Mouse (Mus musculus) embryonic facial prominence, embryonic 13.5 days (tissue): ENCODE measurements around the gene Nfib. TPM values are rescaled to one million over a fixed set of nuclear protein-coding genes. Genes with fewer than 3 reads are reported as not detected.
A peak's percentile ranks its signal among the peaks of the same experiment; 100 is the strongest.

Experiments
- ATAC-seq: fragments of 200-750 bp; cut with Nextera tagmentation; 2 replicates; pipeline ENCODE4 v1.8.0; 2017; ENCODE audit warnings: low read depth; ENCODE audit not compliant: insufficient number of reproducible peaks, insufficient read depth, low FRiP score, low TSS enrichment
- H3K27ac ChIP-seq: fragments of 300-500 bp; sonication (generic); 2 replicates; pipeline ENCODE4 v1.5.1; 2015; ENCODE audit warnings: moderate library complexity, mild to moderate bottlenecking, inconsistent platforms
- H3K27me3 ChIP-seq: fragments of 300-500 bp; sonication (generic); 2 replicates; pipeline ENCODE4 v1.6.1; 2015; ENCODE audit warnings: mild to moderate bottlenecking, inconsistent platforms
- H3K36me3 ChIP-seq: fragments of 300-500 bp; sonication (generic); 2 replicates; pipeline ENCODE4 v1.6.1; 2015; ENCODE audit warnings: mild to moderate bottlenecking, inconsistent platforms
- H3K4me1 ChIP-seq: fragments of 300-500 bp; sonication (generic); 2 replicates; pipeline ENCODE4 v1.6.1; 2015; ENCODE audit warnings: inconsistent platforms
- H3K4me2 ChIP-seq: fragments of 300-500 bp; sonication (generic); 2 replicates; pipeline ENCODE4 v1.6.1; 2015; ENCODE audit warnings: moderate library complexity, mild to moderate bottlenecking, inconsistent platforms
- H3K4me3 ChIP-seq: fragments of 300-500 bp; sonication (generic); 2 replicates; pipeline ENCODE4 v1.5.1; 2015; ENCODE audit warnings: mild to moderate bottlenecking, inconsistent platforms
- H3K9ac ChIP-seq: fragments of 300-500 bp; sonication (generic); 2 replicates; pipeline ENCODE4 v1.6.1; 2015; ENCODE audit warnings: mild to moderate bottlenecking, inconsistent platforms
- H3K9me3 ChIP-seq: fragments of 300-500 bp; sonication (generic); 2 replicates; pipeline ENCODE4 v1.6.1; 2016; ENCODE audit warnings: inconsistent platforms
- WGBS: fragments of 180-500 bp; shearing (Covaris S2); methylation state at CpG from one replicate; pipeline ENCODE4 v1.1.7; 2015; ENCODE audit warnings: mixed read lengths; 5-methylcytosine and 5-hydroxymethylcytosine counted together
- polyA plus RNA-seq: library from polyadenylated mRNA; unstranded; fragments of >200 nt; fragmentation: Nextera tagmentation; extraction: Ambion mirVana; gene quantifications from 2 replicates; pipeline ENCODE4 v1.2.1, GENCODE M21; 2015

Nfib gene
- 104 and 132 TPM in 2 replicates for polyA plus RNA-seq

DNA sequence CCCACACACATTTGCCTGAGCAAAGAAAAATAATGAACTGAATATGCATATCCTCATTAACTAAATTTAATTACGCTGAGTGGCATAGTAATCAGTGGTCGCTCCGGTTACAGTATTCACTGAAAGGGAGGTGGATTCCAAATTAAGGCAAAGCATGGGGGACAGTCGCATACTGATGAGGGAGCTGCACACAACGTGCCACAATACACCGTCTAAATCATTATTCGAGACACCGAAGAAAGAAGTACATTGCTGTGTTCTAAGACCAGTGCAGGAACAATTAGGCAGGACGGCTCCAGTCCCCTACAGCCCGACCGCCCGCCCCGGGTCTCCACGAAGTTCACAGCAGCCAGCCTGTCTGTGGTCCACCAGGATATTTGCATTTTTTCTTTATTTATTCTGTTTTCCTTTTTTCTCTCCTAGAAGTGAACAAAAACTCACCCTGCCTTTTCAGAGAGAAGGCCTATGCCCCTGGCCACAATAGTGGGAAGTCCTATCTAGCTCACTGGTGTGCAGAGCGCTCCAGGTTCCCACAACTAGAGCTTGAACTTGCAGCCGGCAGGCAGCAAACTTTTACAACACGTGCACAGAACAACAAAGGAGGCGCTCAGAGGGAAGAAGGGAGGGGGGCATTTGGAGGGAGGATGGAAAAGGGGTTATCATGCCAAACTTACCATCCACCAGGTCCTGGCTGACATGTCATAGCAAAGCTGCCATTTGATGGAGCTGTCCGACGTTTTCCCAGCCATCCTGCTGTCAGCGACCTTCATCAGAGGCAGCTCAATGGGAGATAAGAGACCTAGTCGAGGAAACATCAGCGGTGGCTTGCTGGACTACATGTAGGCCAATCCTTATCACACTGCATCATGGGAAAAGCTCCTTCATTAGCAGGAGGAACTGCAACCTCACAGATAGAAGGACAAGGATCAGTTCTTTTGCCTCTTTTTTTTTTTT, at the start of gene Nfib:
Gene Nfib, minus strand, starts transcription at position 910 of the 954 bp plus-strand sequence.
- H3K4me2 ChIP-seq: peak within 1 kb of the TSS; percentile 29
- 0 out of 2 replicates have a peak within 1 kb of the TSS, but pooled peaks have one; percentile 53 for H3K9ac ChIP-seq
- H3K9me3 ChIP-seq: no peaks in the 10 kb centered on the region
- 52% methylated on average over 23 of the region's 23 CpGs for WGBS
- peaks cover 43% of the 10 kb centered on the region for H3K4me1 ChIP-seq
- ATAC-seq: no peak
- H3K36me3 ChIP-seq: no peaks in the 10 kb centered on the region
- H3K4me3 ChIP-seq: no peak within 1 kb of the TSS
- peaks cover 2% of the 10 kb centered on the region; the same call in 1 of the 2 replicates for H3K27me3 ChIP-seq
- peak within 1 kb of the TSS; percentile 39 for H3K27ac ChIP-seq

DNA sequence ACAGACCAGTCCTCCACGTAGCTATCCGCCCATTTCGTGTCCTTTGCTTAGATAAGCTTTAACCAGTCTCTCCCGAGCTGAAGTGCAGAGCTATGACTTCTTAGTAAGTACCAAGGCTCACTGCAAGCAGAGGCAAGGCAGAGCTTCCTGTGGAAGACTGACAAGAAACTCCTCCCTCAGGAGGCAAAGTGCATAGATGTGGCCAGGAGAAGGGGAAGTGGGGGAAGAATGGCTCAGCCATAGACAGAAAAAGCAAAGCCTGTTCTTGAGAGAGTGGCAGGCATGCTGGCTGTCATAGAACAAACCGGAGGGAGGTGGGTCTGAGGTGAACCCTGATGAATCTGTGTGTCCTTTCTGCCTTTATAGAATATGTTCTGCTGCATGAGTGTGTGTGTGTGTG, 30.2 kb upstream of the Nfib start:
- Histone ChIP-seq H3K9ac (no peak overlapping the region), H3K36me3 (no peaks in the 10 kb centered on the region), H3K9me3 (no peaks in the 10 kb centered on the region), H3K4me2 (no peak overlapping the region), H3K4me3 (no peak overlapping the region), H3K4me1 (0 out of 2 replicates have a peak, but pooled peaks cover 4% of the 10 kb centered on the region), H3K27me3 (no peaks in the 10 kb centered on the region), H3K27ac (peak overlapping the region; percentile 39; the same call in 1 of the 2 replicates)
- ATAC-seq: no peak
- 62% methylated on average over 5 of the region's 5 CpGs for WGBS

DNA sequence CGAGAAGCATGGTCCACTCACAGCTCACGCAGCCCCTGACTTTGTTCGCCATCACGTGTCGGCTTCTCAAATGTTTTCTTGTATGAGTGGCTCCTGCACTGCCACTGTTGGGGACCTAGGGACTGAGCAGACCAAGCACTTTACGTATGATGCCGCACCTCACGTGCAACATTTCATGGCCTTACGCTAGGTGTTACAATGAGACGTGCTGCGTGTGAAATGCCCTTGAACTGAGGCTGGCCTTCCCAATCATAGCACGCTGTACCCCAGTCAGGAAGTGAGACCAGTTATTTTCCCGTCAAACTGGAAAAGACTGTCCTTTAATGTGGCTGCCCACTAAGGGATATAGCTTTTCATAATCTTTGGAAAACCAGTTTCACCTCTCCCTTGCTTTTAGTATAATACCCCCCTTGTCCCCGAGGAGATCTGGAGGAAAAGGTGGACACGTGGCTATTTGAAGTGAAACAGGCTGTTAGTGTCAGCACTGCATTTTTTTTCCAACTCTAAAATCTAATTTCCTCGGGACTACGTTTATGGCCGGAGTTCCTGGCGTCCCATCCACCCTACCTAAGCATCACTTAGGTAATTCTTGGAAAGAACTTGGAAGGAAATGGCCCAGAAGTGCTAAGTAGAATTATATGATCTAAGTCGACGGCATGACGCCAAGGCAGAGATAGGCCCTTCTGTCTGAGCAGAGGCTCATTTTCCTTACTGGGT, 29.4 kb upstream of the Nfib start:
- Histone ChIP-seq H3K4me1 (0 out of 2 replicates have a peak, but pooled peaks cover 4% of the 10 kb centered on the region), H3K4me3 (no peak overlapping the region), H3K36me3 (no peaks in the 10 kb centered on the region), H3K27me3 (no peaks in the 10 kb centered on the region), H3K4me2 (no peak overlapping the region), H3K9me3 (no peaks in the 10 kb centered on the region), H3K9ac (no peak overlapping the region), H3K27ac (no peak overlapping the region)
- 74% methylated on average over 22 of the region's 22 CpGs for WGBS
- ATAC-seq: no peak

DNA sequence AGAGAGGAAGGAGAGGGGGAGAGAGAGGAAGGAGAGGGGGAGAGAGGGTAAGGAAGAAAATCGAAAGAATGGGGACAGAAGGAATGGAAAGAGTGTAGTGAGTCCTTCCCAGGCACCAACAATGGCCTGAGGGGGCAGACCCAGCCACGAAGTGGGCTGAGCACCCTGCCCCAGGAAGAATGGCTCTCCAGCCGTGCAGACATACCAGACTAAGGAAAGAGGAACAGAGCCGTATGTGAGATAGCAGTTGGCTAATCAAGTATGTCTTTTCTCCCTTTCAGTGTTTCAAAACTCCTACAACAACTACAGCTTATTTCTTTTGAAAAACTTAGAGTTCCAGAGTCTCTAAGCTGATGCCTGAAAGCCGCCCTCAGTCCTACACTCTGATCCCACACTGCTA, 28.8 kb upstream of the Nfib start:
- Histone ChIP-seq H3K4me2 (no peak overlapping the region), H3K36me3 (no peaks in the 10 kb centered on the region), H3K27ac (no peak overlapping the region), H3K9ac (no peak overlapping the region), H3K27me3 (no peaks in the 10 kb centered on the region), H3K4me3 (no peak overlapping the region), H3K9me3 (no peaks in the 10 kb centered on the region), H3K4me1 (0 out of 2 replicates have a peak, but pooled peaks cover 4% of the 10 kb centered on the region)
- no peak for ATAC-seq
- WGBS: 41% methylated on average over 5 of the region's 5 CpGs

DNA sequence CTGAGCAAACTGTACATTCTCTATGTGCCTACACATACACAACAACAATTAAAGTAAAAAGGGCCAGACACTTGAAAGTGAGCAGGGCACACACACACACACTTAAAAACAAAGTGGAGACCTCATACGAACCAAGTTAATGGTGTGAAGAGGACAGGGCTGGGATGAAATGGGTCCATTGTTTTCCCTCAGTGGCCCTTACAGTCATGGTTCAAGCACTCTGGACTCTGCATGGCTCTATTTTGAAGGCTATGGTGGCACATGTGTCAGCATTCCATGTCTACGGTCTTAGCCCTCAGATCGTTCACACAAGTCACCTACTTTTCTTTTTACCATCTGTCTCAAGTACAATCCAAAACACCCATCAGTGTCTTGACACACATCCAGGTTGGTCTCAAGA, 28.1 kb upstream of the Nfib start:
- Histone ChIP-seq H3K4me3 (no peak overlapping the region), H3K9me3 (no peaks in the 10 kb centered on the region), H3K4me1 (0 out of 2 replicates have a peak, but pooled peaks cover 4% of the 10 kb centered on the region), H3K36me3 (no peaks in the 10 kb centered on the region), H3K9ac (no peak overlapping the region), H3K4me2 (no peak overlapping the region), H3K27ac (no peak overlapping the region), H3K27me3 (no peaks in the 10 kb centered on the region)
- ATAC-seq: no peak
- WGBS: 90% methylated on average over 3 of the region's 3 CpGs

DNA sequence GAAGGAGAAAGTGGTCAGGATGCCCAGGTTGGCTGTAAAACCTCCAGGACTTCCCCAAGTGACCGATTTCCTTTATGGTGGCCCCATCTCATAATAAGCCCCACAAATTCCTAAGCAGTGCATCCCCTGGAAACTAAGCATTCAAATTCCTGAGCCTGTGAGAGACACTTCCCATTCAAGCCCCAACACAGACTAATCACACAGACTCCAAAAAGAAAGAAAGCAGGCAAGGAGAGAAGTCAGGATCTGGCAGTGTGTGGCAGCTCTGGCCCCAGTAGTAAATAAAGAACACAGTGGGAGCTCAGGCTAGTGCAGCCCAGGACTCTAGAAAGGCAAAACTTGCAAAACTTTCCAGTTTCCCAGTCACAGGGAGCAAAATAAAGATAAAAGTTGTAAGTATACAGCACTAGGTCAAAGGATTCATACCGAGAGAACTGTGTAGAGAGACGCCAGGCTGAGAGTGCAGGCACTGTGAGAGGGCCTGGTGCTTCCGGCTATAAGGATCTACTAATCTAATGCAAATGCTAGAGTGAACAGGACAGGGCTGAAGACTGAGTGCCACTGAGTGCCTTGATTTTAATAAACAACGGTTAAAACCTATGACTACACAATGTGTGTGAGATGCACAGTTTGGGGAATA, 24.8 kb upstream of the Nfib start:
- H3K27me3 ChIP-seq: no peaks in the 10 kb centered on the region
- no peaks in the 10 kb centered on the region for H3K36me3 ChIP-seq
- no peak overlapping the region for H3K9ac ChIP-seq
- H3K9me3 ChIP-seq: no peaks in the 10 kb centered on the region
- whole genome bisulfite sequencing: 60% methylated on average over 5 of the region's 5 CpGs
- no peak overlapping the region for H3K27ac ChIP-seq
- H3K4me2 ChIP-seq: no peak overlapping the region
- no peak for ATAC-seq
- no peaks in the 10 kb centered on the region for H3K4me1 ChIP-seq
- no peak overlapping the region for H3K4me3 ChIP-seq

DNA sequence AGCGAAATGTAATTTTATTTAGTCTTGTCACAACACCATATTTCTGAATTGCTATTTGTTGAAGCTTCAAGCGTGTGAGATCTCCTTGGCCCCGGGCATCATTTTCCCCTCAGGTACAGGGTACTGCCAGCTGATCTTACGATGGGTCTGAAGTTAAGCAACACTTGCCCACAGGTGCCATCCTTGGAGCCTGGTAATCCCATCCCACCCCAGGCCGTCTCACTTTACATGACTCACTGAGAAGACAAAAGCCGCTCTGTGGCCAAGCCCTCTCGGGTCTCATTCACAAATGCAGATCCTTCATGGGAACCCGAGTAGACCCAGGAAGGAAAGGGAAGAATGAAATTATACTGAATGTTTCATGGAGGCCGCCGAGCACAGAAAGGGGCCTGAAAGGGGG, 18.5 kb upstream of the Nfib start:
- Histone ChIP-seq H3K4me2 (no peak overlapping the region), H3K9ac (no peak overlapping the region), H3K9me3 (peaks cover 8% of the 10 kb centered on the region; the same call in 1 of the 2 replicates), H3K4me1 (peaks cover 14% of the 10 kb centered on the region), H3K36me3 (no peaks in the 10 kb centered on the region), H3K27ac (no peak overlapping the region), H3K27me3 (no peaks in the 10 kb centered on the region), H3K4me3 (no peak overlapping the region)
- 38% methylated on average over 10 of the region's 10 CpGs for WGBS
- ATAC-seq: no peak

DNA sequence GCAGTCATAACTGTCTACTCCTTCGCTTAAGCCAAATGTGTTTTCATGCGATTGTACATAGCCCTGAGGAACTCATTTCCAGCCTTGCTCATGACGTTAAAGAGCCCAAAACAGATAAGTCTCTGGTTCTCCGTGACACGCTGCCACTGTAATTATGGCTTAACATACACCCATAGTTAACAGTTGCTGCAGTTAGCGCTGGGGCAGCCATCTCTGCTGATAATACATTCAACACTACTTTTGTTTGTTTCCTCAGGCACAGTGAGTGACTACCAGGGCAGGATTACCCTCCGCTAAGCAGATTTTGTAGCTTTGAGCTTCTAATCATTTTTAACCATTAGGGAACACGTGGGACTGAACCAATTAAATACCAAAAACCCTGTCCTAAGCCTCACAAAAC, 17.5 kb upstream of the Nfib start:
- no peak for ATAC-seq
- no peaks in the 10 kb centered on the region for H3K27me3 ChIP-seq
- H3K9ac ChIP-seq: no peak overlapping the region
- peaks cover 14% of the 10 kb centered on the region for H3K4me1 ChIP-seq
- peaks cover 8% of the 10 kb centered on the region; the same call in 1 of the 2 replicates for H3K9me3 ChIP-seq
- 64% methylated on average over 8 of the region's 8 CpGs for WGBS
- no peaks in the 10 kb centered on the region for H3K36me3 ChIP-seq
- H3K27ac ChIP-seq: no peak overlapping the region
- no peak overlapping the region for H3K4me3 ChIP-seq
- H3K4me2 ChIP-seq: no peak overlapping the region

DNA sequence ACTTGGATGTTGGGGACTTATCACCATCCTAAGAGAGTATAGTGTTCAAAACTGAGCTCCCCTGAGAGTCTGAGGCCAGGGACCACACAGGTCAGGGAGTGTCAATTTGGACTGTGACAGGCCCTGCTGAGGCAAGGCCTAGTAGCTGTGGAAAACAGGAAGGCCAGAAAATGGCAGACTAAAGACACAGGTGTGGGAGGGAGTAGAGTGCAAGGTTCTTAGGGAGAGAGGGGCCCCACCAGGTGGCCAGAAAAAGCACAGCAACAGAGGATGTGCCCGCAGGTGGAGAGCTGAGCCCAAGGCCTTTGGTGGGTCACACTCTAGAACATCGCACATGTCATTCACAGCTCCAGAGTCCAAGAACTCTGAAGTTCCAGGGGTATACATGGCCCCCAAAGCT, 10.3 kb upstream of the Nfib start:
- H3K27me3 ChIP-seq: no peaks in the 10 kb centered on the region
- H3K4me2 ChIP-seq: no peak overlapping the region
- H3K9me3 ChIP-seq: peaks cover 8% of the 10 kb centered on the region; the same call in 1 of the 2 replicates
- no peaks in the 10 kb centered on the region for H3K36me3 ChIP-seq
- no peak for ATAC-seq
- H3K4me3 ChIP-seq: no peak overlapping the region
- no peak overlapping the region for H3K9ac ChIP-seq
- 82% methylated on average over 2 of the region's 2 CpGs for WGBS
- no peak overlapping the region for H3K27ac ChIP-seq
- no peaks in the 10 kb centered on the region for H3K4me1 ChIP-seq

DNA sequence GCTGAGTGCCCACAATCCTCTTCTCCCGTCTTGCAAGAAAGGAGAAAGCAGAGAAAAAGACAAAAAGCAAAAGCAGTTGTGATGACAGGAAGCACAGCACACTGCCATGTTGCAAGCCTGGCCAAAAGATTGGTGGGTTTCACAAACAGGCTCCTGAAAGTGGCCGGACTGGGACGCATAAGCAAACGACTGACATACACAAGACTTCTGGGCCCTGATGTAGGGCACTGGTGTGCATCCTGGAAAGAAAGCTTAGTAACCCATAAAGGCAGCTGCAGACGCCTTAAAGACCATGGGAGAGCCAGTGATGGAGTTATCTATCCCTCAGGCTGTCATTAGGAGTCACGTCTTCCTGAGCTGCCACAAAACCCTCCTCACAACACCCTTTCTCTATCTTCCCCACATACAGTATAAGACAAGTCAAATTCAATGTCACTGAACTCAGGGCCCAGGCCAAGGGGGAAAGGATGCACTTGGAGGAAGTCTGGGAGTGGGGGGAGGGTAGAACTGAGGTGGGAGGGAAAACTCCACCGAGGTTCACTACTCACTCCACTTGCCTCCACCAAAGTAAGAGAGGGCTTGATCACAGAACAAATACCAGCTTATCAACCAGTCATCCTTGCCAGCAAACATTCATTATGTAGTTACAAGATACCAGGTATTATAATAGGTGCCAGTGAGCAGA, 6.2 kb upstream of the Nfib start:
- Histone ChIP-seq H3K27me3 (peaks cover 2% of the 10 kb centered on the region; the same call in 1 of the 2 replicates), H3K36me3 (no peaks in the 10 kb centered on the region), H3K27ac (no peak overlapping the region), H3K4me1 (peaks cover 5% of the 10 kb centered on the region), H3K4me3 (no peak overlapping the region), H3K9me3 (no peaks in the 10 kb centered on the region), H3K9ac (no peak overlapping the region), H3K4me2 (no peak overlapping the region)
- no peak for ATAC-seq
- 79% methylated on average over 7 of the region's 7 CpGs for WGBS

DNA sequence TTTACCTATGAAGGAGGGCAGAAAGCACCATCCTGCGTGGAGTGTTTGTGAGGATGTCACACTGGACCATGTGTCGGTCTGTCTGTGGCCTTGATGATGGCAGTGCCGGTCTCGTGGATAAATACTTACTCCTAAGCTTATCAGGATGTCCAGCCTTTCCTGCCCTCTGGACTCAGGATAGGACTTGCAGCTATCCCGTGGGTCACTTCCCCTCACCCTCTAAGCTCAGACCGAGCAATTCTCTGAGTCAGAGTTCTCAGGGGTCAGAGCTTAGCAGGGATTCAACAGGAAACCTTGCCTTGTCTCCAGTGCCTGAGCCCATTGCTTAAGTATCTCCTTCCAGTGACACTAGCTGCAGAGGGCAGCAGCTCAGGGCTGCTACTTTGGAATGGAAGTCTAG, 4.1 kb upstream of the Nfib start:
- no peak overlapping the region for H3K4me2 ChIP-seq
- peaks cover 2% of the 10 kb centered on the region; the same call in 1 of the 2 replicates for H3K27me3 ChIP-seq
- no peak overlapping the region for H3K27ac ChIP-seq
- no peak overlapping the region for H3K4me3 ChIP-seq
- WGBS: 71% methylated on average over 6 of the region's 6 CpGs
- H3K9ac ChIP-seq: no peak overlapping the region
- no peak for ATAC-seq
- H3K9me3 ChIP-seq: no peaks in the 10 kb centered on the region
- H3K4me1 ChIP-seq: peaks cover 26% of the 10 kb centered on the region
- H3K36me3 ChIP-seq: no peaks in the 10 kb centered on the region
